Mouse (Mus musculus) stomach, embryonic 15.5 days (tissue): Measurements from ENCODE around the gene Cmtm2a. TPM values are rescaled to one million over a fixed set of nuclear protein-coding genes. Genes with fewer than 3 reads are reported as not detected.
"Not testable (repeated sequence)": the region's sequence is repeated elsewhere in the genome, so short reads cannot be mapped to it uniquely, and the experiment has no call there.

Source experiments
- ATAC-seq: fragments of 200-750 bp; cut with Nextera tagmentation; 2 replicates; pipeline ENCODE4 v1.8.0; 2017; ENCODE audit warnings: low read depth, moderate number of reproducible peaks, moderate TSS enrichment; ENCODE audit not compliant: insufficient read depth, low FRiP score
- H3K27ac ChIP-seq: fragments of 300-500 bp; sonication (generic); 2 replicates; pipeline ENCODE4 v1.5.1; 2015; ENCODE audit warnings: mild to moderate bottlenecking, inconsistent platforms
- H3K27me3 ChIP-seq: fragments of 300-500 bp; sonication (generic); replicated peaks from 2 replicates; pipeline ENCODE4 v1.6.1; 2015; ENCODE audit warnings: inconsistent platforms
- H3K36me3 ChIP-seq: fragments of 300-500 bp; sonication (generic); 2 replicates; pipeline ENCODE4 v1.6.1; 2015; ENCODE audit warnings: inconsistent platforms
- H3K4me1 ChIP-seq: fragments of 300-500 bp; sonication (generic); 2 replicates; pipeline ENCODE4 v1.6.1; 2015; ENCODE audit warnings: inconsistent platforms
- H3K4me2 ChIP-seq: fragments of 300-500 bp; sonication (generic); 2 replicates; pipeline ENCODE4 v1.6.1; 2015; ENCODE audit warnings: mild to moderate bottlenecking, inconsistent platforms
- H3K4me3 ChIP-seq: fragments of 300-500 bp; sonication (generic); replicated peaks from 2 replicates; pipeline ENCODE4 v1.5.1; 2015; ENCODE audit warnings: inconsistent platforms
- H3K9ac ChIP-seq: fragments of 300-500 bp; sonication (generic); 2 replicates; pipeline ENCODE4 v1.6.1; 2015; ENCODE audit warnings: inconsistent platforms
- H3K9me3 ChIP-seq: fragments of 300-500 bp; sonication (generic); 2 replicates; pipeline ENCODE4 v1.6.1; 2016; ENCODE audit warnings: inconsistent platforms
- WGBS: fragments of 180-500 bp; shearing (Covaris S2); methylation state at CpG from one replicate; pipeline ENCODE4 v1.1.7; 2015; 5-methylcytosine and 5-hydroxymethylcytosine counted together
- polyA plus RNA-seq: library from polyadenylated mRNA; unstranded; fragments of >200 nt; fragmentation: Nextera tagmentation; extraction: Ambion mirVana; gene quantifications from 2 replicates; pipeline ENCODE4 v1.2.1, GENCODE M21; 2015

The Cmtm2a gene
- polyA plus RNA-seq, 1 experiment from 2014 or later = not detected

- Histone ChIP-seq H3K4me1 (no peaks in the 10 kb centered on the region), H3K27ac (no peak overlapping the region), H3K9me3 (no peaks in the 10 kb centered on the region), H3K4me3 (no peak overlapping the region), H3K9ac (no peak overlapping the region), H3K36me3 (peaks cover 8% of the 10 kb centered on the region), H3K27me3 (no peaks in the 10 kb centered on the region), H3K4me2 (no peak overlapping the region)
- ATAC-seq = no peak
These were observed 24.6 kb downstream of the Cmtm2a start for GRCm38 (mm10) chr8:104268368-104268767.

- H3K27me3 ChIP-seq, H3K9me3 ChIP-seq, H3K9ac ChIP-seq, H3K4me1 ChIP-seq, H3K4me2 ChIP-seq, H3K36me3 ChIP-seq, ATAC-seq, H3K27ac ChIP-seq, H3K4me3 ChIP-seq: not testable (repeated sequence)
- 93% methylated on average over 22 of the region's 22 CpGs for WGBS
These were observed 28.6 kb downstream of the Cmtm2a start for GRCm38 (mm10) chr8:104264271-104264935.

- H3K4me3 ChIP-seq, H3K4me1 ChIP-seq, H3K9me3 ChIP-seq, H3K27me3 ChIP-seq, ATAC-seq, H3K9ac ChIP-seq, H3K4me2 ChIP-seq, H3K27ac ChIP-seq: not testable (repeated sequence)
- H3K36me3 ChIP-seq = peaks cover 27% of the 10 kb centered on the region
- WGBS = 95% methylated on average over 5 of the region's 5 CpGs
These were observed 31.2 kb downstream of the Cmtm2a start for GRCm38 (mm10) chr8:104261802-104262201.

GRCm38 (mm10) chr8:104253016-104253415 is 40.0 kb downstream of the Cmtm2a start:
- H3K27ac ChIP-seq = no peak overlapping the region
- no peak overlapping the region for H3K9ac ChIP-seq
- ATAC-seq = no peak
- H3K4me3 ChIP-seq = no peak overlapping the region
- no peaks in the 10 kb centered on the region for H3K27me3 ChIP-seq
- peaks cover under 1% of the 10 kb centered on the region; the same call in 1 of the 2 replicates for H3K4me1 ChIP-seq
- WGBS = 85% methylated on average over 3 of the region's 3 CpGs
- no peak overlapping the region for H3K4me2 ChIP-seq
- peaks cover 5% of the 10 kb centered on the region for H3K36me3 ChIP-seq
- H3K9me3 ChIP-seq = no peaks in the 10 kb centered on the region

- peak overlapping the region; percentile 61; the same call in 1 of the 2 replicates for H3K9ac ChIP-seq
- no peaks in the 10 kb centered on the region for H3K9me3 ChIP-seq
- 0% methylated on average over 7 of the region's 7 CpGs for WGBS
- peak overlapping the region; percentile 93 for H3K27ac ChIP-seq
- 0 out of 2 replicates have a peak, but pooled peaks have one; percentile 8 for ATAC-seq
- peak overlapping the region; percentile 77 for H3K4me3 ChIP-seq
- H3K4me2 ChIP-seq = peak overlapping the region; percentile 76
- peaks cover 13% of the 10 kb centered on the region for H3K4me1 ChIP-seq
- no peaks in the 10 kb centered on the region for H3K36me3 ChIP-seq
- no peaks in the 10 kb centered on the region for H3K27me3 ChIP-seq
These were observed 41.5 kb downstream of the Cmtm2a start for GRCm38 (mm10) chr8:104251461-104251860.

GRCm38 (mm10) chr8:104250439-104251367 is 42.3 kb downstream of the Cmtm2a start, which contains the start of gene Cklf:
Cklf (plus strand) TSS chr8:104250861.
- ATAC-seq = peak; percentile 88
- 4% methylated on average over 41 of the region's 41 CpGs for WGBS
- H3K36me3 ChIP-seq = no peaks in the 10 kb centered on the region
- H3K4me1 ChIP-seq = peaks cover 13% of the 10 kb centered on the region
- H3K27ac ChIP-seq = peak within 1 kb of the TSS; percentile 93
- H3K4me2 ChIP-seq = peak within 1 kb of the TSS; percentile 76
- H3K9ac ChIP-seq = peak within 1 kb of the TSS; percentile 61
- H3K4me3 ChIP-seq = peak within 1 kb of the TSS; percentile 77
- H3K9me3 ChIP-seq = no peaks in the 10 kb centered on the region
- H3K27me3 ChIP-seq = no peaks in the 10 kb centered on the region

GRCm38 (mm10) chr8:104249442-104249996 is 43.5 kb downstream of the Cmtm2a start:
- Histone ChIP-seq H3K9me3 (no peaks in the 10 kb centered on the region), H3K36me3 (no peaks in the 10 kb centered on the region), H3K27ac (no peak overlapping the region), H3K4me1 (peaks cover 13% of the 10 kb centered on the region), H3K4me2 (no peak overlapping the region), H3K27me3 (no peaks in the 10 kb centered on the region), H3K9ac (no peak overlapping the region), H3K4me3 (no peak overlapping the region)
- WGBS = 78% methylated on average over 7 of the region's 7 CpGs
- no peak for ATAC-seq

GRCm38 (mm10) chr8:104248276-104248675 is 44.7 kb downstream of the Cmtm2a start, which contains the start of gene Tk2:
Tk2 (minus strand) TSS chr8:104248558.
- ATAC-seq = peak; percentile 85
- WGBS = 0% methylated on average over 28 of the region's 28 CpGs
- H3K4me1 ChIP-seq = peaks cover 13% of the 10 kb centered on the region

GRCm38 (mm10) chr8:104247908-104248275 is 45.1 kb downstream of the Cmtm2a start:
- H3K9ac ChIP-seq = peak overlapping the region; percentile 64
- ATAC-seq = no peak; the same call in 1 of the 2 replicates
- H3K4me3 ChIP-seq = peak overlapping the region; percentile 86
- no peaks in the 10 kb centered on the region for H3K27me3 ChIP-seq
- H3K4me1 ChIP-seq = peaks cover 13% of the 10 kb centered on the region
- peak overlapping the region; percentile 82 for H3K4me2 ChIP-seq
- peak overlapping the region; percentile 62; the same call in 1 of the 2 replicates for H3K27ac ChIP-seq
- no peaks in the 10 kb centered on the region for H3K36me3 ChIP-seq
- no peaks in the 10 kb centered on the region for H3K9me3 ChIP-seq
- WGBS = 4% methylated on average over 11 of the region's 11 CpGs

More at GRCm38 (mm10) chr8:104248276-104248675, 44.7 kb downstream of the Cmtm2a start, which contains the start of gene Tk2:
- Histone ChIP-seq H3K27ac (peak within 1 kb of the TSS; percentile 62; the same call in 1 of the 2 replicates), H3K9ac (peak within 1 kb of the TSS; percentile 64), H3K36me3 (no peaks in the 10 kb centered on the region), H3K27me3 (no peaks in the 10 kb centered on the region), H3K4me2 (peak within 1 kb of the TSS; percentile 82), H3K4me3 (peak within 1 kb of the TSS; percentile 86), H3K9me3 (no peaks in the 10 kb centered on the region)

GRCm38 (mm10) chr8:104247054-104247907 is 45.7 kb downstream of the Cmtm2a start:
- ATAC-seq = no peak
- no peaks in the 10 kb centered on the region for H3K9me3 ChIP-seq
- peak overlapping the region; percentile 86 for H3K4me3 ChIP-seq
- peak overlapping the region; percentile 82 for H3K4me2 ChIP-seq
- WGBS = 62% methylated on average over 22 of the region's 22 CpGs
- peak overlapping the region; percentile 41; the same call in 1 of the 2 replicates for H3K27ac ChIP-seq
- H3K36me3 ChIP-seq = no peaks in the 10 kb centered on the region
- H3K9ac ChIP-seq = 0 out of 2 replicates have a peak overlapping the region, but pooled peaks have one; percentile 64
- no peaks in the 10 kb centered on the region for H3K27me3 ChIP-seq
- H3K4me1 ChIP-seq = peaks cover 13% of the 10 kb centered on the region

GRCm38 (mm10) chr8:104246621-104247020 is 46.4 kb downstream of the Cmtm2a start:
- no peaks in the 10 kb centered on the region for H3K36me3 ChIP-seq
- peaks cover 13% of the 10 kb centered on the region for H3K4me1 ChIP-seq
- ATAC-seq = no peak
- no peak overlapping the region for H3K9ac ChIP-seq
- no peaks in the 10 kb centered on the region for H3K9me3 ChIP-seq
- H3K4me3 ChIP-seq = no peak overlapping the region
- no peak overlapping the region for H3K4me2 ChIP-seq
- 82% methylated on average over 4 of the region's 4 CpGs for WGBS
- H3K27me3 ChIP-seq = no peaks in the 10 kb centered on the region
- no peak overlapping the region for H3K27ac ChIP-seq
